Mouse (Mus musculus) embryonic stem cell, embryonic (primary cell): ENCODE measurements around the gene Syne3.

Experiments
- CTCF ChIA-PET, 4 experiments: fragments of 300-600 bp in 2 of 4; fragments of 350-600 bp in 2 of 4; sonication (Branson Sonifier 250); formaldehyde crosslinking; loops; one replicate each; lab custom pipeline; 2022; ENCODE audit warnings: inconsistent platforms in 2 of 4; lab: Charles Lee
- POLR2A ChIA-PET, 4 experiments: fragments of 300-600 bp in 2 of 4; fragments of 350-600 bp in 2 of 4; sonication (Branson Sonifier 250); formaldehyde crosslinking; loops; one replicate each; lab custom pipeline; 2022; ENCODE audit warnings: antibody characterized with exemption in 4 of 4, inconsistent platforms in 1 of 4; lab: Charles Lee

The Syne3 gene

DNA sequence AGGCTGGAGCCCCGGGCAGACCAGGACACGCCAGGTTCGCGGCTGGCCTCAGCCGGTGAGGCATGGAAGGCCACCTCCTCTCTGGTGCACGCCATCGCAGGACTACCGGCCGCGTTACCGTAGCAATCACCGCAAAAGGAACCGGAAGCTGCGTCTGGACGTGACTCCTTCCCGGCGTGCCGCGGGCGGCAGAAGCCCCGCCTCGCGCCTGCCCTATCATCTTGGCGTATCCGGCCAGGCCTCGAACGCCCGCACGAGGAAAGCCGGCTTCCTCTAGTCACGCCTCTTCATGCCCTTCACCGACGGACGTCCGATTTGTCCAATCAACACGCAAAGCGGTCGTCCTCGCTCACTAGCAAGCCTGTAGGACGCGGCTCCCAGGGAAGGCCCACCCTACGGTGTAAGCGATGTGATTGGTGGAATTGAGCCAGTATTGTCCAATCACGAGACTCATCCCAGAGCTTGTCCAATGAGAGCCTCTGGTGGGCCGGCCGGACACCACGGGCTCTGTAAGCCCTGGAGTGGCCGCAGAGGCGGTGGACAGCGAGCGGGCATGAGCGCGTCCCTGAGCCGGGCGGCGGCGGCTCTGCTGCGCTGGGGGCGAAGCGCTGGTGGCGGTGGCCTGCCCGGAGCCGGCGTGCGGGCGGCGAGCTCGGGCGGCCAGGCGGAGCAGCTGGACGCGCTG, 22.7 kb upstream of the Syne3 start, which contains the start of gene Glrx5:
Gene Glrx5 (plus strand): TSS at position 542 of the 685 bp plus-strand sequence.
- CTCF ChIA-PET, result interaction anchor here (0.5 to 2.0 kb wide), 18 partner anchors 8 to 1926 kb away, joined by 3 to 7 read pairs (median 4); no protein-coding TSS in a partner anchor
- POLR2A ChIA-PET, result interaction anchor here in 3 of 4 experiments (0.6 to 2.1 kb wide), 35 partner anchors 9 to 533 kb away, joined by 3 to 13 read pairs (median 3); partner anchors contain the start of genes Bdkrb2 (in 1 of the 3) and Syne3 (in 1 of the 3)

DNA sequence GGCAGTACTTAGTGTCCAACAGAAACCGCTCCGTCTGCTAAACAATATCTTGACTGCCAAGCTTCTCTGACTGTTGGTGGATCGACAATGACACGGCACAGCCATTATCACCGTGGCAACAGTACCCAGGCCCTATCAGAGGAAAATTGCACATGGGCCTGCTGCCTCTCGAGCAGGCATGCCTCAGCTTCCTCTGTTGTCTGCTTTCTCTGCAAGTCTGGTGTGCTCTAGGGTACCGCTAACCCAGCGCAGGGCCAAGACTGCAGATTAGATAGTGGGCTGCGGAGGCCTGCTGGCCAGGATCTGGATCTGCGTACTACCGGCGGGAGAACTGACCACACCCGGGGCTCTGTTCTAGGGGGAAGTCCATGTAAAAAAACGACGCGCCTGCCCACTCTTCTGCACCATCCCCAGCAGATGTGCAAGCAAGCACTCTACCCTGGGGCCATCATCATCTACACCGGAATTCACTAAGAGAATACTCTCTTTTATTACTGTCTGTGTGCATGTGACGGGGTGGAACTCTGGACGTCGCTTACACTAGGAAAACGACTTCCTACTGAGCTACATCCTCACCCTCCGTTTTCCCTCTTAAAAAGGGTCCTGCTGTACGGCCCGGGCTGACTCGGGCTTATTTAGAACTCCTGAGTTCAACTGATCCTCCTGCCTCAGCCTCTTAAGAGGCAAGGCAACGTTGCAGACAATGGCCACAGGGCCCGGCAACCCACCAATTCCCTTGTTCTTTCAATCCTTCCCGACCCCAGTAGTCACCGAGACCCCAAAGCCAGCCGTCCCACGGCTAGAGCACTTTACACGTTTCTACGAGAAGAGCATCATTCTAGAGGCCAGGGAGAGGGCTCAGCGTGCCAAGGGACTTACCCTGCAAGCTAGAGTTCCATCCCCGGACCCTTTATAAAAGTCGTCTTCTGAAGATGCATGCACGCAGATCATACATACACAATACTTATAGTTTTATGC, 21.8 kb upstream of the Syne3 start:
- ChIA-PET POLR2A (interaction anchor here in 3 of 4 experiments (0.6 to 2.0 kb wide), 16 partner anchors 10 to 351 kb away, joined by 3 to 13 read pairs (median 4); partner anchors contain the start of gene Syne3 (in 1 of the 3)), CTCF (interaction anchor here (0.5 to 2.0 kb wide), 10 partner anchors 9 to 1925 kb away, joined by 3 to 7 read pairs (median 4); no protein-coding TSS in a partner anchor)

GRCm38 (mm10) chr12:105029890-105030289, 20.3 kb upstream of the Syne3 start:
- ChIA-PET POLR2A (interaction anchor here (0.6 to 2.6 kb wide), 7 partner anchors 9 to 195 kb away, joined by 3 to 9 read pairs (median 3); no protein-coding TSS in a partner anchor), CTCF (interaction anchor here in 2 of 4 experiments (1.2 to 3.6 kb wide), 5 partner anchors 10 to 76 kb away, joined by 4 to 39 read pairs (median 6); no protein-coding TSS in a partner anchor)

- POLR2A ChIA-PET, result interaction anchor here in 3 of 4 experiments (0.6 to 2.6 kb wide), 19 partner anchors 8 to 483 kb away, joined by 3 to 9 read pairs (median 3); no protein-coding TSS in a partner anchor
- CTCF ChIA-PET, result interaction anchor here (0.5 to 4.0 kb wide), 79 partner anchors 8 to 536 kb away, joined by 3 to 61 read pairs (median 4); partner anchors contain the start of genes Bdkrb2 (in 1 of the 4) and Syne3 (in 1 of the 4)
Observed at GRCm38 (mm10) chr12:105027323-105027991, 17.8 kb upstream of the Syne3 start.

- ChIA-PET CTCF (interaction anchor here (0.5 to 4.0 kb wide), 29 partner anchors 10 to 445 kb away, joined by 3 to 61 read pairs (median 4); partner anchors contain the start of gene Syne3 (in 1 of the 4)), POLR2A (interaction anchor here in 3 of 4 experiments (0.6 to 1.6 kb wide), 7 partner anchors 13 to 526 kb away, joined by 3 to 6 read pairs (median 4); no protein-coding TSS in a partner anchor)
Observed at GRCm38 (mm10) chr12:105025947-105026586, 16.5 kb upstream of the Syne3 start.

GRCm38 (mm10) chr12:105025271-105025946, 15.8 kb upstream of the Syne3 start:
- CTCF ChIA-PET, result interaction anchor here (0.5 to 4.0 kb wide), 40 partner anchors 9 to 1029 kb away, joined by 3 to 61 read pairs (median 4); partner anchors contain the start of gene Syne3 (in 1 of the 4)

GRCm38 (mm10) chr12:105022776-105023175, 13.2 kb upstream of the Syne3 start:
- ChIA-PET CTCF (interaction anchor here in 3 of 4 experiments (0.5 to 1.7 kb wide), 12 partner anchors 10 to 604 kb away, joined by 3 to 15 read pairs (median 4); partner anchors contain the start of gene Glrx5 (in 1 of the 3)), POLR2A (interaction anchor here in 2 of 4 experiments (0.6 to 1.6 kb wide), 11 partner anchors 10 to 91 kb away, joined by 3 to 10 read pairs (median 3); partner anchors contain the start of gene Glrx5 (in 2 of the 2))

More at GRCm38 (mm10) chr12:105025271-105025946, 15.8 kb upstream of the Syne3 start:
- POLR2A ChIA-PET, result interaction anchor here in 3 of 4 experiments (0.6 to 1.6 kb wide), 7 partner anchors 13 to 77 kb away, joined by 3 to 6 read pairs (median 4); no protein-coding TSS in a partner anchor

DNA sequence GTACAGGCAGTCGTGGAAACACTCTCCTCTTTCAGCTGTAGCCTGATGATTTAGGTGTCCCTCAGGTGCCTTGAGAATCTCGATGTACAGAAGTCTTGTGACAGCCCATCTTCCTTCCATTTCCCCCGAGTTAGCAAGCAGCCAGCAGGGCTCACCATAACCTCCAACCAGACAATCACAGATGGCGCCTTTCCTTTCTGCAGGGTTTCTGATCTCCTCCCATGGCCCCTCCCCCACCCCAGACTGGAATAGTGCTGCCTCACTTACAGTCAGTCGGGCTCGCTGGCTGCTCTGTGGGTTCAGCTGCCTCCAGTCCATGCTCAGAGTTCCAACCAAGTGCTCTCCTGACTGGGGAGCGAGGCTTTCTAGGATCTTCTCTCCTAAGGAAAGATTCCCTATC, 12.5 kb upstream of the Syne3 start:
- ChIA-PET CTCF (interaction anchor here in 3 of 4 experiments (0.7 to 1.7 kb wide), 11 partner anchors 10 to 167 kb away, joined by 3 to 15 read pairs (median 4); partner anchors contain the start of gene Glrx5 (in 1 of the 3)), POLR2A (interaction anchor here in 2 of 4 experiments (0.6 to 1.7 kb wide), 10 partner anchors 9 to 121 kb away, joined by 3 to 10 read pairs (median 3); partner anchors contain the start of gene Glrx5 (in 1 of the 2))

- ChIA-PET CTCF (interaction anchor here in 3 of 4 experiments (0.7 to 1.7 kb wide), 7 partner anchors 11 to 68 kb away, joined by 3 to 15 read pairs (median 6); partner anchors contain the start of gene Glrx5 (in 1 of the 3)), POLR2A (interaction anchor here in 2 of 4 experiments (0.9 to 1.7 kb wide), 9 partner anchors 8 to 121 kb away, joined by 3 to 10 read pairs (median 4); partner anchors contain the start of gene Glrx5 (in 1 of the 2))
Observed at GRCm38 (mm10) chr12:105021441-105022069, 11.9 kb upstream of the Syne3 start.

GRCm38 (mm10) chr12:105019359-105020219, 10.0 kb upstream of the Syne3 start:
- POLR2A ChIA-PET, result interaction anchor here in 2 of 4 experiments (1.2 to 2.5 kb wide), 6 partner anchors 9 to 29 kb away, joined by 3 to 14 read pairs (median 4); partner anchors contain the start of genes Glrx5 (in 1 of the 2) and Syne3 (in 1 of the 2)
- CTCF ChIA-PET, result interaction anchor here (0.5 to 2.0 kb wide), 10 partner anchors 8 to 512 kb away, joined by 3 to 7 read pairs (median 4); no protein-coding TSS in a partner anchor

GRCm38 (mm10) chr12:105016639-105017038, 7.0 kb upstream of the Syne3 start:
- POLR2A ChIA-PET, result interaction anchor here in 2 of 4 experiments (0.6 kb wide), 5 partner anchors 47 to 796 kb away, joined by 3 to 7 read pairs (median 3); no protein-coding TSS in a partner anchor
- CTCF ChIA-PET, result interaction anchor here in 3 of 4 experiments (0.6 to 1.2 kb wide), 4 partner anchors 9 to 1771 kb away, joined by 3 to 5 read pairs (median 3); no protein-coding TSS in a partner anchor

DNA sequence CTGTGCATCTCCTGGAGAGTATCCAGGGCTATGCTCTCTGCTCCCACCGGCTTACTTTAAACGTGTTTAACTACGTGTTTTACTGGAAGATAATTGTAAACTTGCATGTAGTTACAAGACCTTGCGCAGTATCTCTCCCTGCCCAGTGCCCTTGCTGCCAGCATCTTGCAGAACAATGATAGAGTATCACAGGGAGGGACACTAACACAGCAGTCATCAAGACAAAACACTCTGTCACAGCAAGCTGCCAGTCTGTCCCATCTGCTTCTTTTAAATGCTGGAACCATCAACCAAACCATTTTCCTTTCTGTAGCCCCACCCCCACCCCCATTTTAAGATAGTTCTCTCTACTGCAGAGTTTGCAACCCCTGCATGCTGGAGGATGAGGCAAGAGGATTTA, 6.6 kb upstream of the Syne3 start:
- ChIA-PET POLR2A (interaction anchor here in 2 of 4 experiments (0.6 kb wide), 6 partner anchors 15 to 797 kb away, joined by 3 to 7 read pairs (median 3); no protein-coding TSS in a partner anchor), CTCF (interaction anchor here in 3 of 4 experiments (0.6 to 1.2 kb wide), 5 partner anchors 9 to 1772 kb away, joined by 3 to 5 read pairs (median 3); no protein-coding TSS in a partner anchor)

GRCm38 (mm10) chr12:105013065-105013464, 3.5 kb upstream of the Syne3 start:
- CTCF ChIA-PET, result interaction anchor here in 3 of 4 experiments (0.6 to 1.7 kb wide), 6 partner anchors 15 to 178 kb away, joined by 3 to 5 read pairs (median 3); no protein-coding TSS in a partner anchor

More at GRCm38 (mm10) chr12:105013065-105013464, 3.5 kb upstream of the Syne3 start:
- POLR2A ChIA-PET, result interaction anchor here in 2 of 4 experiments (1.1 to 1.4 kb wide), 3 partner anchors 8 to 16 kb away, joined by 3 to 4 read pairs (median 3); no protein-coding TSS in a partner anchor
